Mouse (Mus musculus) ES-Bruce4 (cell line): Measurements from ENCODE around the gene Scaper. TPM values are rescaled to one million over a fixed set of nuclear protein-coding genes. Genes with fewer than 3 reads are reported as not detected.

ENCODE experiments used
- H3K27ac ChIP-seq: 2 replicates; pipeline ENCODE4 v1.5.1; 2012; ENCODE audit warnings: low read length, inconsistent platforms; ENCODE audit not compliant: insufficient read depth
- H3K27me3 ChIP-seq: 2 replicates; pipeline ENCODE4 v1.6.1; 2012; ENCODE audit warnings: mild to moderate bottlenecking, low read length, inconsistent platforms; ENCODE audit not compliant: control insufficient read depth, poor library complexity, insufficient read depth, severe bottlenecking
- H3K36me3 ChIP-seq: 2 replicates; pipeline ENCODE4 v1.6.1; 2012; ENCODE audit warnings: inconsistent platforms, mild to moderate bottlenecking, low read length, moderate library complexity; ENCODE audit not compliant: control insufficient read depth, poor library complexity, insufficient read depth, severe bottlenecking
- H3K4me1 ChIP-seq: one replicate; pipeline ENCODE4 v1.8.1; 2011; ENCODE audit warnings: low read length; ENCODE audit not compliant: control insufficient read depth, insufficient read depth
- H3K4me3 ChIP-seq: 2 replicates; pipeline ENCODE4 v1.5.1; 2011; ENCODE audit warnings: low read depth, mild to moderate bottlenecking, low read length
- H3K9ac ChIP-seq: 2 replicates; pipeline ENCODE4 v1.6.1; 2012; ENCODE audit warnings: low read depth, mild to moderate bottlenecking, inconsistent platforms; ENCODE audit not compliant: poor library complexity, severe bottlenecking
- H3K9me3 ChIP-seq: replicated peaks from 2 replicates; pipeline ENCODE4 v1.6.1; 2012; ENCODE audit warnings: mild to moderate bottlenecking, low read length, inconsistent platforms; ENCODE audit not compliant: control insufficient read depth, poor library complexity, insufficient read depth, severe bottlenecking
- CTCF ChIP-seq: IDR thresholded peaks from one replicate; pipeline ENCODE4 v1.8.1; 2011; ENCODE audit warnings: low read depth, low read length
- EP300 ChIP-seq: IDR thresholded peaks from 2 replicates; pipeline ENCODE4 v1.6.1; 2011; ENCODE audit warnings: low read depth, low read length; ENCODE audit not compliant: insufficient read depth
- POLR2A ChIP-seq: IDR thresholded peaks from one replicate; pipeline ENCODE4 v1.8.1; 2011; ENCODE audit warnings: low read length; ENCODE audit not compliant: insufficient read depth
- polyA plus RNA-seq: library from polyadenylated mRNA; stranded (reverse); fragments of >200 nt; gene quantifications from 2 replicates; pipeline ENCODE4 v1.2.4, GENCODE M21; 2011; ENCODE audit warnings: low read depth; ENCODE audit not compliant: missing spikeins, insufficient read depth, insufficient read length

The Scaper gene
- polyA plus RNA-seq, 1 experiment = 22.7 TPM

GRCm38 (mm10) chr9:55543703-55544401 lies 394.1 kb downstream of the Scaper start:
- no peak for TF ChIP-seq POLR2A
- TF ChIP-seq EP300 = no peak
- no peak for TF ChIP-seq CTCF
- H3K4me1 ChIP-seq = no peaks in the 10 kb centered on the region
- H3K9me3 ChIP-seq = no peaks in the 10 kb centered on the region
- H3K36me3 ChIP-seq = no peaks in the 10 kb centered on the region
- no peak overlapping the region for H3K27ac ChIP-seq
- peak overlapping the region; percentile 8; the same call in 1 of the 2 replicates for H3K4me3 ChIP-seq
- H3K9ac ChIP-seq = no peak overlapping the region
- H3K27me3 ChIP-seq = peaks cover 29% of the 10 kb centered on the region

- no peak overlapping the region for H3K4me3 ChIP-seq
- H3K27me3 ChIP-seq = peaks cover 29% of the 10 kb centered on the region
- TF ChIP-seq POLR2A = no peak
- TF ChIP-seq EP300 = no peak
- TF ChIP-seq CTCF = no peak
- H3K4me1 ChIP-seq = no peaks in the 10 kb centered on the region
- H3K9ac ChIP-seq = no peak overlapping the region
- no peaks in the 10 kb centered on the region for H3K9me3 ChIP-seq
- H3K36me3 ChIP-seq = no peaks in the 10 kb centered on the region
- H3K27ac ChIP-seq = no peak overlapping the region
Measured at GRCm38 (mm10) chr9:55543336-55543702, 394.6 kb downstream of the Scaper start.

- H3K9ac ChIP-seq = no peak overlapping the region
Measured at GRCm38 (mm10) chr9:55542366-55543325, 395.3 kb downstream of the Scaper start.

GRCm38 (mm10) chr9:55541681-55542365 lies 396.1 kb downstream of the Scaper start:
- peak overlapping the region; percentile 47 for H3K4me3 ChIP-seq
- H3K36me3 ChIP-seq = no peaks in the 10 kb centered on the region
- TF ChIP-seq EP300 (no peak), CTCF (no peak), POLR2A (no peak)
- H3K4me1 ChIP-seq = no peaks in the 10 kb centered on the region
- no peak overlapping the region for H3K9ac ChIP-seq
- no peaks in the 10 kb centered on the region for H3K9me3 ChIP-seq
- no peak overlapping the region for H3K27ac ChIP-seq
- H3K27me3 ChIP-seq = peaks cover 29% of the 10 kb centered on the region

More at GRCm38 (mm10) chr9:55542366-55543325, 395.3 kb downstream of the Scaper start:
- TF ChIP-seq POLR2A (no peak), EP300 (no peak), CTCF (no peak)
- Histone ChIP-seq H3K27ac (no peak overlapping the region), H3K4me1 (no peaks in the 10 kb centered on the region), H3K36me3 (no peaks in the 10 kb centered on the region), H3K27me3 (peaks cover 29% of the 10 kb centered on the region), H3K4me3 (peak overlapping the region; percentile 47), H3K9me3 (no peaks in the 10 kb centered on the region)

GRCm38 (mm10) chr9:55540888-55541287 lies 397.0 kb downstream of the Scaper start:
- Histone ChIP-seq H3K36me3 (no peaks in the 10 kb centered on the region), H3K4me3 (peak overlapping the region; percentile 42), H3K27me3 (peaks cover 27% of the 10 kb centered on the region), H3K9ac (no peak overlapping the region), H3K27ac (no peak overlapping the region), H3K4me1 (no peaks in the 10 kb centered on the region), H3K9me3 (no peaks in the 10 kb centered on the region)
- TF ChIP-seq POLR2A (no peak), CTCF (no peak), EP300 (no peak)
